Mouse (Mus musculus): ENCODE data around the gene Klf7. TPM values are rescaled to one million over a fixed set of nuclear protein-coding genes. Genes with fewer than 3 reads are reported as not detected.

Klf7 gene
- total RNA-seq, 1 experiment, result 10.8 TPM

GRCm38 (mm10) chr1:64107526-64107925 is 14.6 kb downstream of the Klf7 start:
- TF ChIP-seq MAFK (IDR thresholded peaks at IDR 0.05; ENCODE audit: insufficient read depth, low read depth, low read length) (no peak), HCFC1 (IDR thresholded peaks at IDR 0.05; ENCODE audit: borderline replicate concordance, insufficient read depth, low read length) (no peak), CHD2 (IDR thresholded peaks at IDR 0.05; ENCODE audit: low read depth, low read length) (no peak), ZNF384 (IDR thresholded peaks at IDR 0.05; ENCODE audit: low read depth, low read length) (no peak), ZC3H11A (IDR thresholded peaks at IDR 0.05; ENCODE audit: borderline replicate concordance, low read depth, low read length) (no peak)

GRCm38 (mm10) chr1:64106127-64106526 is 16.0 kb downstream of the Klf7 start:
- Histone ChIP-seq H3K9me3 (ENCODE audit: control insufficient read depth, insufficient read depth, low read depth, low read length) (no peaks in the 10 kb centered on the region), H3K9ac (ENCODE audit: insufficient read depth, low read depth, low read length, poor library complexity, severe bottlenecking) (no peak overlapping the region), H3K36me3 (ENCODE audit: control insufficient read depth, insufficient read depth, low read length, poor library complexity, severe bottlenecking) (no peaks in the 10 kb centered on the region), H3K4me1 (ENCODE audit: control insufficient read depth in 2 of 2, insufficient read depth in 2 of 2, low read length in 2 of 2, poor library complexity in 1 of 2) (0 out of 4 replicates have a peak, but pooled peaks cover 0 to 2% of the 10 kb centered on the region in 2 experiments), H3K4me3 (ENCODE audit: insufficient read depth in 1 of 2, low read depth in 1 of 2, low read length in 2 of 2, poor library complexity in 1 of 2, severe bottlenecking in 1 of 2) (no peak overlapping the region), H3K27ac (ENCODE audit: insufficient read depth, low read depth, low read length, poor library complexity, severe bottlenecking) (no peak overlapping the region)
- TF ChIP-seq HCFC1 (IDR thresholded peaks at IDR 0.05; ENCODE audit: borderline replicate concordance, insufficient read depth, low read length) (no peak), CHD2 (IDR thresholded peaks at IDR 0.05; ENCODE audit: low read depth, low read length) (no peak), ZC3H11A (IDR thresholded peaks at IDR 0.05; ENCODE audit: borderline replicate concordance, low read depth, low read length) (no peak), ZNF384 (IDR thresholded peaks at IDR 0.05; ENCODE audit: low read depth, low read length) (no peak), MAFK (IDR thresholded peaks at IDR 0.05; ENCODE audit: insufficient read depth, low read depth, low read length) (no peak)
- in situ Hi-C loops (cut with MboI; ENCODE audit: low sequenced_read_pairs in 2 of 2, unreplicated experiment in 2 of 2), result no loop called here
- no peak for DNase-seq (ENCODE audit: low read depth, low spot score)

More at GRCm38 (mm10) chr1:64107526-64107925, 14.6 kb downstream of the Klf7 start:
- Histone ChIP-seq H3K9ac (ENCODE audit: insufficient read depth, low read depth, low read length, poor library complexity, severe bottlenecking) (no peak overlapping the region), H3K36me3 (ENCODE audit: control insufficient read depth, insufficient read depth, low read length, poor library complexity, severe bottlenecking) (no peaks in the 10 kb centered on the region), H3K27ac (ENCODE audit: insufficient read depth, low read depth, low read length, poor library complexity, severe bottlenecking) (no peak overlapping the region), H3K4me1 (ENCODE audit: control insufficient read depth in 2 of 2, insufficient read depth in 2 of 2, low read length in 2 of 2, poor library complexity in 1 of 2) (0 out of 4 replicates have a peak, but pooled peaks cover 0 to 2% of the 10 kb centered on the region in 2 experiments), H3K9me3 (ENCODE audit: control insufficient read depth, insufficient read depth, low read depth, low read length) (no peaks in the 10 kb centered on the region), H3K4me3 (ENCODE audit: insufficient read depth in 1 of 2, low read depth in 1 of 2, low read length in 2 of 2, poor library complexity in 1 of 2, severe bottlenecking in 1 of 2) (no peak overlapping the region)
- in situ Hi-C loops (cut with MboI; ENCODE audit: low sequenced_read_pairs in 2 of 2, unreplicated experiment in 2 of 2), result no loop called here
- no peak for DNase-seq (ENCODE audit: low read depth, low spot score)

GRCm38 (mm10) chr1:64105181-64105646 is 16.9 kb downstream of the Klf7 start:
- Histone ChIP-seq H3K4me3 (ENCODE audit: insufficient read depth in 1 of 2, low read depth in 1 of 2, low read length in 2 of 2, poor library complexity in 1 of 2, severe bottlenecking in 1 of 2) (no peak overlapping the region), H3K4me1 (ENCODE audit: control insufficient read depth in 2 of 2, insufficient read depth in 2 of 2, low read length in 2 of 2, poor library complexity in 1 of 2) (0 out of 4 replicates have a peak, but pooled peaks cover 0 to 2% of the 10 kb centered on the region in 2 experiments), H3K36me3 (ENCODE audit: control insufficient read depth, insufficient read depth, low read length, poor library complexity, severe bottlenecking) (no peaks in the 10 kb centered on the region; the same call in 1 of the 2 replicates), H3K9ac (ENCODE audit: insufficient read depth, low read depth, low read length, poor library complexity, severe bottlenecking) (no peak overlapping the region), H3K9me3 (ENCODE audit: control insufficient read depth, insufficient read depth, low read depth, low read length) (no peaks in the 10 kb centered on the region), H3K27ac (ENCODE audit: insufficient read depth, low read depth, low read length, poor library complexity, severe bottlenecking) (no peak overlapping the region)
- TF ChIP-seq CHD2 (IDR thresholded peaks at IDR 0.05; ENCODE audit: low read depth, low read length) (no peak), ZC3H11A (IDR thresholded peaks at IDR 0.05; ENCODE audit: borderline replicate concordance, low read depth, low read length) (no peak), MAFK (IDR thresholded peaks at IDR 0.05; ENCODE audit: insufficient read depth, low read depth, low read length) (no peak), ZNF384 (IDR thresholded peaks at IDR 0.05; ENCODE audit: low read depth, low read length) (no peak), HCFC1 (IDR thresholded peaks at IDR 0.05; ENCODE audit: borderline replicate concordance, insufficient read depth, low read length) (no peak)
- no peak for DNase-seq (ENCODE audit: low read depth, low spot score)
- in situ Hi-C loops (cut with MboI; ENCODE audit: low sequenced_read_pairs in 2 of 2, unreplicated experiment in 2 of 2), result no loop called here

GRCm38 (mm10) chr1:64104665-64105064 is 17.4 kb downstream of the Klf7 start:
- Histone ChIP-seq H3K9me3 (ENCODE audit: control insufficient read depth, insufficient read depth, low read depth, low read length) (no peaks in the 10 kb centered on the region), H3K9ac (ENCODE audit: insufficient read depth, low read depth, low read length, poor library complexity, severe bottlenecking) (no peak overlapping the region), H3K27ac (ENCODE audit: insufficient read depth, low read depth, low read length, poor library complexity, severe bottlenecking) (no peak overlapping the region), H3K4me1 (ENCODE audit: control insufficient read depth in 2 of 2, insufficient read depth in 2 of 2, low read length in 2 of 2, poor library complexity in 1 of 2) (0 out of 4 replicates have a peak, but pooled peaks cover 0 to 2% of the 10 kb centered on the region in 2 experiments), H3K4me3 (ENCODE audit: insufficient read depth in 1 of 2, low read depth in 1 of 2, low read length in 2 of 2, poor library complexity in 1 of 2, severe bottlenecking in 1 of 2) (no peak overlapping the region), H3K36me3 (ENCODE audit: control insufficient read depth, insufficient read depth, low read length, poor library complexity, severe bottlenecking) (no peaks in the 10 kb centered on the region; the same call in 1 of the 2 replicates)
- in situ Hi-C loops (cut with MboI; ENCODE audit: low sequenced_read_pairs in 2 of 2, unreplicated experiment in 2 of 2), result no loop called here
- no peak for TF ChIP-seq MAFK (IDR thresholded peaks at IDR 0.05; ENCODE audit: insufficient read depth, low read depth, low read length)
- TF ChIP-seq CHD2 (IDR thresholded peaks at IDR 0.05; ENCODE audit: low read depth, low read length), result no peak
- no peak for TF ChIP-seq ZC3H11A (IDR thresholded peaks at IDR 0.05; ENCODE audit: borderline replicate concordance, low read depth, low read length)
- TF ChIP-seq HCFC1 (IDR thresholded peaks at IDR 0.05; ENCODE audit: borderline replicate concordance, insufficient read depth, low read length), result no peak
- TF ChIP-seq ZNF384 (IDR thresholded peaks at IDR 0.05; ENCODE audit: low read depth, low read length), result no peak
- DNase-seq (ENCODE audit: low read depth, low spot score), result no peak

All from ES-E14 (cell line).